Mouse (Mus musculus): Measurements from ENCODE around the gene Tmcc3. TPM values are rescaled to one million over a fixed set of nuclear protein-coding genes. Genes with fewer than 3 reads are reported as not detected.

Tmcc3 gene
- total RNA-seq, 1 experiment from 2014 or later, result 13.2 TPM

GRCm38 (mm10) chr10:94551065-94551464, 239.3 kb downstream of the Tmcc3 start:
- no peak for DNase-seq

GRCm38 (mm10) chr10:94551511-94551910, 239.8 kb downstream of the Tmcc3 start:
- no peak for DNase-seq

- DNase-seq, result no peak
Measured at GRCm38 (mm10) chr10:94551924-94552523, 240.3 kb downstream of the Tmcc3 start.

- no peak for DNase-seq
Measured at GRCm38 (mm10) chr10:94555394-94555793, 243.6 kb downstream of the Tmcc3 start.

- no peak for DNase-seq
Measured at GRCm38 (mm10) chr10:94557428-94558149, 245.8 kb downstream of the Tmcc3 start.

- no peak for DNase-seq
Measured at GRCm38 (mm10) chr10:94558826-94559225, 247.1 kb downstream of the Tmcc3 start.

GRCm38 (mm10) chr10:94561351-94561750, 249.6 kb downstream of the Tmcc3 start:
- no peak for DNase-seq

GRCm38 (mm10) chr10:94562188-94562587, 250.4 kb downstream of the Tmcc3 start:
- peak; percentile 34 for DNase-seq

GRCm38 (mm10) chr10:94562991-94563390, 251.2 kb downstream of the Tmcc3 start:
- DNase-seq, result no peak

- DNase-seq, result no peak
Measured at GRCm38 (mm10) chr10:94565410-94566221, 253.9 kb downstream of the Tmcc3 start.

- DNase-seq, result no peak
Measured at GRCm38 (mm10) chr10:94566222-94566868, 254.6 kb downstream of the Tmcc3 start.

- DNase-seq, result no peak
Measured at GRCm38 (mm10) chr10:94567251-94567650, 255.5 kb downstream of the Tmcc3 start.

- DNase-seq, result no peak
Measured at GRCm38 (mm10) chr10:94567915-94568314, 256.2 kb downstream of the Tmcc3 start.

- DNase-seq, result no peak
Measured at GRCm38 (mm10) chr10:94568867-94569266, 257.1 kb downstream of the Tmcc3 start.

GRCm38 (mm10) chr10:94569731-94570130, 258.0 kb downstream of the Tmcc3 start:
- no peak for DNase-seq

GRCm38 (mm10) chr10:94571927-94572620, 260.3 kb downstream of the Tmcc3 start:
- DNase-seq, result no peak

GRCm38 (mm10) chr10:94572772-94573171, 261.0 kb downstream of the Tmcc3 start:
- no peak for DNase-seq

- DNase-seq, result peak; percentile 34
Measured at GRCm38 (mm10) chr10:94574451-94575333, 262.9 kb downstream of the Tmcc3 start.

- no peak for DNase-seq
Measured at GRCm38 (mm10) chr10:94575958-94576357, 264.2 kb downstream of the Tmcc3 start.

GRCm38 (mm10) chr10:94578870-94579269, 267.1 kb downstream of the Tmcc3 start:
- no peak for DNase-seq

GRCm38 (mm10) chr10:94581384-94581783, 269.6 kb downstream of the Tmcc3 start:
- no peak for DNase-seq

All from adrenal gland, postnatal 25 days (tissue).